Mouse (Mus musculus): ENCODE measurements around the gene Olfr1312. TPM values are rescaled to one million over a fixed set of nuclear protein-coding genes. Genes with fewer than 3 reads are reported as not detected.
"Not testable (repeated sequence)": the region's sequence is repeated elsewhere in the genome, so short reads cannot be mapped to it uniquely, and the experiment has no call there.

The Olfr1312 gene
- total RNA-seq (2014; fragmentation: Nextera tagmentation) = not detected in 2 replicates
- 0.11 and 0.23 TPM in 2 replicates for total RNA-seq (2017)
- polyA plus RNA-seq (2012) = not detected in 2 replicates

GRCm38 (mm10) chr2:112050138-112050537 is at the start of gene Olfr1312:
Olfr1312 (minus strand) TSS chr2:112050238.
- Histone ChIP-seq H3K4me1 (ENCODE audit: insufficient read depth, low read depth, low read length) (no peaks in the 10 kb centered on the region), H3K4me3 (ENCODE audit: low read depth, low read length) (no peak within 1 kb of the TSS), H3K9me3 (replicated peaks) (no peaks in the 10 kb centered on the region), H3K27me3 (ENCODE audit: insufficient read depth, low read length) (no peaks in the 10 kb centered on the region), H3K36me3 (replicated peaks) (no peaks in the 10 kb centered on the region)
- TF ChIP-seq TAL1 (conservative IDR thresholded peaks at IDR 0.05; ENCODE audit: low read depth, low read length) = no peak
- no peak for TF ChIP-seq POLR2AphosphoS5 (IDR thresholded peaks at IDR 0.05; ENCODE audit: insufficient replicate concordance, low read depth, low read length)
- no peak for TF ChIP-seq CTCF (IDR thresholded peaks at IDR 0.05; ENCODE audit: low read depth, low read length)
- no peak for TF ChIP-seq GATA1 (IDR thresholded peaks at IDR 0.05; ENCODE audit: borderline replicate concordance, low read length)
- no peak for TF ChIP-seq GATA2 (IDR thresholded peaks at IDR 0.05; ENCODE audit: borderline replicate concordance, low read depth, low read length)
- no peak for DNase-seq (ENCODE audit: low spot score)
- ATAC-seq (ENCODE audit: extremely low read depth, insufficient number of reproducible peaks, low FRiP score, poor library complexity, severe bottlenecking) = no peak

- DNase-seq (ENCODE audit: low spot score) = no peak
- no peak for ATAC-seq (ENCODE audit: extremely low read depth, insufficient number of reproducible peaks, low FRiP score, poor library complexity, severe bottlenecking)
- Histone ChIP-seq H3K36me3 (replicated peaks) (no peaks in the 10 kb centered on the region), H3K4me3 (ENCODE audit: low read depth, low read length) (no peak within 1 kb of the TSS), H3K27me3 (ENCODE audit: insufficient read depth, low read length) (no peaks in the 10 kb centered on the region), H3K9me3 (replicated peaks) (no peaks in the 10 kb centered on the region), H3K4me1 (ENCODE audit: insufficient read depth, low read depth, low read length) (no peaks in the 10 kb centered on the region)
- TF ChIP-seq GATA1 (IDR thresholded peaks at IDR 0.05; ENCODE audit: borderline replicate concordance, low read length) (no peak), TAL1 (conservative IDR thresholded peaks at IDR 0.05; ENCODE audit: low read depth, low read length) (no peak), GATA2 (IDR thresholded peaks at IDR 0.05; ENCODE audit: borderline replicate concordance, low read depth, low read length) (no peak), POLR2AphosphoS5 (IDR thresholded peaks at IDR 0.05; ENCODE audit: insufficient replicate concordance, low read depth, low read length) (no peak), CTCF (IDR thresholded peaks at IDR 0.05; ENCODE audit: low read depth, low read length) (no peak)
These were observed 46.6 kb upstream of the Olfr1312 start, which contains the start of gene Olfr1314 for GRCm38 (mm10) chr2:112096681-112097080. Olfr1314 (minus strand) TSS chr2:112096781.

GRCm38 (mm10) chr2:112077743-112078142 is 27.7 kb upstream of the Olfr1312 start, which contains the start of gene Olfr1313:
Olfr1313 (minus strand) TSS chr2:112077843.
- no peaks in the 10 kb centered on the region for H3K9me3 ChIP-seq (replicated peaks)
- H3K36me3 ChIP-seq (replicated peaks) = no peaks in the 10 kb centered on the region
- H3K4me1 ChIP-seq (ENCODE audit: insufficient read depth, low read depth, low read length) = no peaks in the 10 kb centered on the region
- no peaks in the 10 kb centered on the region for H3K27me3 ChIP-seq (ENCODE audit: insufficient read depth, low read length)
- ATAC-seq (ENCODE audit: extremely low read depth, insufficient number of reproducible peaks, low FRiP score, poor library complexity, severe bottlenecking) = no peak
- no peak for TF ChIP-seq GATA2 (IDR thresholded peaks at IDR 0.05; ENCODE audit: borderline replicate concordance, low read depth, low read length)
- TF ChIP-seq GATA1 (IDR thresholded peaks at IDR 0.05; ENCODE audit: borderline replicate concordance, low read length) = no peak
- TF ChIP-seq POLR2AphosphoS5 (IDR thresholded peaks at IDR 0.05; ENCODE audit: insufficient replicate concordance, low read depth, low read length) = no peak
- no peak for TF ChIP-seq CTCF (IDR thresholded peaks at IDR 0.05; ENCODE audit: low read depth, low read length)
- no peak for TF ChIP-seq TAL1 (conservative IDR thresholded peaks at IDR 0.05; ENCODE audit: low read depth, low read length)
- DNase-seq (ENCODE audit: low spot score) = no peak
- no peak within 1 kb of the TSS for H3K4me3 ChIP-seq (ENCODE audit: low read depth, low read length)

- not testable (repeated sequence) for H3K9me3 ChIP-seq (replicated peaks); H3K4me1 ChIP-seq (ENCODE audit: insufficient read depth, low read depth, low read length); H3K27me3 ChIP-seq (ENCODE audit: insufficient read depth, low read length); H3K4me3 ChIP-seq (ENCODE audit: low read depth, low read length); DNase-seq (ENCODE audit: low spot score); H3K36me3 ChIP-seq (replicated peaks); ATAC-seq (ENCODE audit: extremely low read depth, insufficient number of reproducible peaks, low FRiP score, poor library complexity, severe bottlenecking)
These were observed 23.1 kb downstream of the Olfr1312 start for GRCm38 (mm10) chr2:112026971-112027370.

DNA sequence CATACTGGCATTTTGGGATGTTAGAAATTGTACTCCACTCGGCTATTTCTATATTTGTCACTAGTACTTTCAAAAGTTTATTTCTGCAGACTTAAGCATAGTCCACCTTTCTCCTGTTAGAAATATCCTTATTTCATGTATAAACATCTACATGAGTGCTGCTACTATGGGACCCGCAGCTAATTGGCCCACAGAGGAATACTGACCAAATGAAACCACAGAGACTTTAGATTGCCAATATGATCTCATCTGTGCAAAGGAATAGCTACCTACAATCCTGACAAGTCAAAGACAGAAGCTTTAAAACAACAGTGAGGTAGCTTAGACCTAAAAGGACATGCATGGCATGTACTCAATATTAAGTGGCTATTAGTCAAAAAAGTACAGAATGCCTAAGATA is 25.7 kb downstream of the Olfr1312 start, which contains the start of gene Olfr1311:
TSS of gene Olfr1311 (minus strand) at position 101 of the 400 bp plus-strand sequence.
- H3K4me3 ChIP-seq (ENCODE audit: low read depth, low read length) = no peak within 1 kb of the TSS
- no peaks in the 10 kb centered on the region for H3K27me3 ChIP-seq (ENCODE audit: insufficient read depth, low read length)
- H3K4me1 ChIP-seq (ENCODE audit: insufficient read depth, low read depth, low read length) = no peaks in the 10 kb centered on the region
- H3K9me3 ChIP-seq (replicated peaks) = no peaks in the 10 kb centered on the region
- ATAC-seq (ENCODE audit: extremely low read depth, insufficient number of reproducible peaks, low FRiP score, poor library complexity, severe bottlenecking) (no peak), DNase-seq (ENCODE audit: low spot score) (no peak)
- H3K36me3 ChIP-seq (replicated peaks) = no peaks in the 10 kb centered on the region
- TF ChIP-seq GATA2 (IDR thresholded peaks at IDR 0.05; ENCODE audit: borderline replicate concordance, low read depth, low read length) (no peak), POLR2AphosphoS5 (IDR thresholded peaks at IDR 0.05; ENCODE audit: insufficient replicate concordance, low read depth, low read length) (no peak), TAL1 (conservative IDR thresholded peaks at IDR 0.05; ENCODE audit: low read depth, low read length) (no peak), GATA1 (IDR thresholded peaks at IDR 0.05; ENCODE audit: borderline replicate concordance, low read length) (no peak), CTCF (IDR thresholded peaks at IDR 0.05; ENCODE audit: low read depth, low read length) (no peak)

DNA sequence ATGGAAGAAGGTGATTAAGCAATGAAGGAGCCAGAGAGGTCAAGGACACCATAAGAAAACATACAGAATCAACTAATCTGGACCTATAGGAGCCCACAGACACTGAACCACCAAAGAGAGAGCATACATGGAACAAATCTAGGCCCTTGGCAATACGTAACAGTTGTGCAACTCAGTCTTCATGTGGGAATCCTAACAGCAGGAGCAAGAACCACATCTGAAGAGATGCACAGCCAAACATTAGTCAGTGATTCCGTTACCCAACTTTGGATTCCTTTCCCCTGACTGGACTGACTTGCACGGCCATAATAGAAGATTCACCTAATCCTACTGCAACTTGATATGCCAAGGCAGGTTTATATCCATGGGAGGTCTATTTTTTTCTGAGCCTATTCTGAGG is 35.1 kb downstream of the Olfr1312 start:
- no peaks in the 10 kb centered on the region for H3K4me1 ChIP-seq (ENCODE audit: insufficient read depth, low read depth, low read length)
- no peaks in the 10 kb centered on the region for H3K9me3 ChIP-seq (replicated peaks)
- H3K36me3 ChIP-seq (replicated peaks) = no peaks in the 10 kb centered on the region
- DNase-seq (ENCODE audit: low spot score) = no peak
- no peak overlapping the region for H3K4me3 ChIP-seq (ENCODE audit: low read depth, low read length)
- ATAC-seq (ENCODE audit: extremely low read depth, insufficient number of reproducible peaks, low FRiP score, poor library complexity, severe bottlenecking) = no peak
- TF ChIP-seq TAL1 (conservative IDR thresholded peaks at IDR 0.05; ENCODE audit: low read depth, low read length) = no peak
- TF ChIP-seq CTCF (IDR thresholded peaks at IDR 0.05; ENCODE audit: low read depth, low read length) = no peak
- TF ChIP-seq GATA1 (IDR thresholded peaks at IDR 0.05; ENCODE audit: borderline replicate concordance, low read length) = no peak
- no peak for TF ChIP-seq POLR2AphosphoS5 (IDR thresholded peaks at IDR 0.05; ENCODE audit: insufficient replicate concordance, low read depth, low read length)
- no peak for TF ChIP-seq GATA2 (IDR thresholded peaks at IDR 0.05; ENCODE audit: borderline replicate concordance, low read depth, low read length)
- no peaks in the 10 kb centered on the region for H3K27me3 ChIP-seq (ENCODE audit: insufficient read depth, low read length)

Measured in G1E (cell line).